Mouse (Mus musculus): ENCODE results near the gene Zbtb16. TPM values are rescaled to one million over a fixed set of nuclear protein-coding genes. Genes with fewer than 3 reads are reported as not detected.

Gene Zbtb16
- polyA plus RNA-seq, 1 experiment, result 4.1 TPM

- Histone ChIP-seq H3K27ac (ENCODE audit: control insufficient read depth, insufficient read depth, low read length) (no peak overlapping the region), H3K4me1 (replicated peaks; ENCODE audit: control insufficient read depth, insufficient read depth, low read length) (peaks cover 6% of the 10 kb centered on the region; the same call in 1 of the 2 replicates), H3K36me3 (ENCODE audit: control insufficient read depth, insufficient read depth, low read length) (no peaks in the 10 kb centered on the region), H3K27me3 (ENCODE audit: control insufficient read depth, insufficient read depth, low read length) (no peaks in the 10 kb centered on the region), H3K4me3 (ENCODE audit: control insufficient read depth, insufficient read depth, low read length) (no peak overlapping the region)
- TF ChIP-seq POLR2A (IDR thresholded peaks at IDR 0.05; ENCODE audit: control insufficient read depth, extremely low read depth, insufficient read depth, low read length, poor library complexity) (no peak), CTCF (IDR thresholded peaks at IDR 0.05; ENCODE audit: borderline replicate concordance, control insufficient read depth, extremely low read depth, insufficient read depth, low read length, poor library complexity) (no peak)
- no peak for DNase-seq
- 82% methylated on average over 12 of the region's 12 CpGs for WGBS
These were observed 100.3 kb downstream of the Zbtb16 start for GRCm38 (mm10) chr9:48735466-48736312.

GRCm38 (mm10) chr9:48734725-48735465, 101.1 kb downstream of the Zbtb16 start:
- 96% methylated on average over 12 of the region's 12 CpGs for WGBS
- H3K27ac ChIP-seq (ENCODE audit: control insufficient read depth, insufficient read depth, low read length), result no peak overlapping the region

GRCm38 (mm10) chr9:48733817-48734544, 102.0 kb downstream of the Zbtb16 start:
- no peak overlapping the region for H3K4me3 ChIP-seq (ENCODE audit: control insufficient read depth, insufficient read depth, low read length)
- 38% methylated on average over 13 of the region's 13 CpGs for WGBS
- no peak overlapping the region for H3K27ac ChIP-seq (ENCODE audit: control insufficient read depth, insufficient read depth, low read length)
- no peak for DNase-seq
- TF ChIP-seq CTCF (IDR thresholded peaks at IDR 0.05; ENCODE audit: borderline replicate concordance, control insufficient read depth, extremely low read depth, insufficient read depth, low read length, poor library complexity), result no peak
- no peak for TF ChIP-seq POLR2A (IDR thresholded peaks at IDR 0.05; ENCODE audit: control insufficient read depth, extremely low read depth, insufficient read depth, low read length, poor library complexity)
- H3K4me1 ChIP-seq (replicated peaks; ENCODE audit: control insufficient read depth, insufficient read depth, low read length), result peaks cover 3% of the 10 kb centered on the region; the same call in 1 of the 2 replicates
- no peaks in the 10 kb centered on the region for H3K36me3 ChIP-seq (ENCODE audit: control insufficient read depth, insufficient read depth, low read length)
- no peaks in the 10 kb centered on the region for H3K27me3 ChIP-seq (ENCODE audit: control insufficient read depth, insufficient read depth, low read length)

More at GRCm38 (mm10) chr9:48734725-48735465, 101.1 kb downstream of the Zbtb16 start:
- no peaks in the 10 kb centered on the region for H3K36me3 ChIP-seq (ENCODE audit: control insufficient read depth, insufficient read depth, low read length)
- TF ChIP-seq CTCF (IDR thresholded peaks at IDR 0.05; ENCODE audit: borderline replicate concordance, control insufficient read depth, extremely low read depth, insufficient read depth, low read length, poor library complexity), result no peak
- TF ChIP-seq POLR2A (IDR thresholded peaks at IDR 0.05; ENCODE audit: control insufficient read depth, extremely low read depth, insufficient read depth, low read length, poor library complexity), result no peak
- H3K4me1 ChIP-seq (replicated peaks; ENCODE audit: control insufficient read depth, insufficient read depth, low read length), result peaks cover 3% of the 10 kb centered on the region; the same call in 1 of the 2 replicates
- H3K27me3 ChIP-seq (ENCODE audit: control insufficient read depth, insufficient read depth, low read length), result no peaks in the 10 kb centered on the region
- no peak overlapping the region for H3K4me3 ChIP-seq (ENCODE audit: control insufficient read depth, insufficient read depth, low read length)
- no peak for DNase-seq

GRCm38 (mm10) chr9:48733083-48733482, 102.9 kb downstream of the Zbtb16 start:
- Histone ChIP-seq H3K4me3 (ENCODE audit: control insufficient read depth, insufficient read depth, low read length) (no peak overlapping the region), H3K36me3 (ENCODE audit: control insufficient read depth, insufficient read depth, low read length) (no peaks in the 10 kb centered on the region), H3K27ac (ENCODE audit: control insufficient read depth, insufficient read depth, low read length) (no peak overlapping the region), H3K4me1 (replicated peaks; ENCODE audit: control insufficient read depth, insufficient read depth, low read length) (peaks cover 3% of the 10 kb centered on the region; the same call in 1 of the 2 replicates), H3K27me3 (ENCODE audit: control insufficient read depth, insufficient read depth, low read length) (no peaks in the 10 kb centered on the region)
- DNase-seq, result no peak
- WGBS, result 79% methylated on average over 6 of the region's 6 CpGs
- TF ChIP-seq CTCF (IDR thresholded peaks at IDR 0.05; ENCODE audit: borderline replicate concordance, control insufficient read depth, extremely low read depth, insufficient read depth, low read length, poor library complexity) (no peak), POLR2A (IDR thresholded peaks at IDR 0.05; ENCODE audit: control insufficient read depth, extremely low read depth, insufficient read depth, low read length, poor library complexity) (no peak)

- DNase-seq, result no peak
- Histone ChIP-seq H3K27me3 (ENCODE audit: control insufficient read depth, insufficient read depth, low read length) (no peaks in the 10 kb centered on the region), H3K4me1 (replicated peaks; ENCODE audit: control insufficient read depth, insufficient read depth, low read length) (peaks cover 3% of the 10 kb centered on the region; the same call in 1 of the 2 replicates), H3K36me3 (ENCODE audit: control insufficient read depth, insufficient read depth, low read length) (no peaks in the 10 kb centered on the region), H3K27ac (ENCODE audit: control insufficient read depth, insufficient read depth, low read length) (no peak overlapping the region; the same call in 1 of the 2 replicates), H3K4me3 (ENCODE audit: control insufficient read depth, insufficient read depth, low read length) (no peak overlapping the region)
- WGBS, result 95% methylated on average over 8 of the region's 8 CpGs
- TF ChIP-seq POLR2A (IDR thresholded peaks at IDR 0.05; ENCODE audit: control insufficient read depth, extremely low read depth, insufficient read depth, low read length, poor library complexity) (no peak), CTCF (IDR thresholded peaks at IDR 0.05; ENCODE audit: borderline replicate concordance, control insufficient read depth, extremely low read depth, insufficient read depth, low read length, poor library complexity) (no peak)
These were observed 104.1 kb downstream of the Zbtb16 start for GRCm38 (mm10) chr9:48731651-48732536.

Measured in thymus, adult 2 months (tissue).